Mouse (Mus musculus): Measurements from ENCODE around the gene Acot8. TPM values are rescaled to one million over a fixed set of nuclear protein-coding genes. Genes with fewer than 3 reads are reported as not detected.
A peak's percentile ranks its signal among the peaks of the same experiment; 100 is the strongest.

Acot8 gene
- polyA plus RNA-seq, 1 experiment from 2014 or later, result 17.0 TPM

DNA sequence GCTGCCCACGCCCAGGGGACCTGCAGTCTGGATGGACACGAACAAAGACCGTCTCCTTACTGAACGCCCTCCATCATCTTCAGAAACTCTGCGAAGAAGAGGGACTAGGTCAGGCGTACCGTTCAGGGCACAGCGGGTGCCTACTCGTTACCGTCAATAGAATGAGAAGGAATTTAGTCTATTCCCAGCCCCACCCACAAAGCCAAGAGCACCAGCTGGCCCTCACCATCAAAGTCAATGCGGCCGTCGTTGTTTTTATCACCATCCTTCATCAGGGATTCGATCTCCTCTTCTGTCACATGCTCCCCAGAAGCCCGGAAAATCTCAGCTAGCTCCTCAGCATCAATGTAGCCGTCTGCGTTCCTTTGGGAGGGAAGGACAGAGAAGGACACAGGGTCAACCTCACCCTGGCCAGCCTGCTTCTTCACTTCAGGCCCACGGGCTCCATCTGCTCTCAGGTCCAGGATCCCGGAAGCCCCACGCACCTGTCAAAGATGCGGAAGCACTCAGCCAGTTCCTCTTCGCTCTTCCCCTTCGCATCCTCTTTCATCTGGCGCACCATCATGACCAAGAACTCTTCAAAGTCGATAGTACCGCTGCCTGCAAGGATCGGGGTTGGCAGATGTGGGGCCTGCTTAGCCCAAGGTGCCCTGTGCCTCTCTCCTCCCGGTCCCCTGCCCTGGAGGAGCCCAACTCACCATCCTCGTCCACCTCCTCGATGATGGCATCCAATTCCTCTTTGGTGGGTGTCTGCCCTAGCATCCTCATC, 27.3 kb downstream of the Acot8 start:
- H3K9me3 ChIP-seq (replicated peaks), result no peaks in the 10 kb centered on the region
- H3K36me3 ChIP-seq (ENCODE audit: poor library complexity, severe bottlenecking), result peaks cover 9% of the 10 kb centered on the region
- H3K9ac ChIP-seq, result no peak overlapping the region
- ATAC-seq, result no peak
- H3K4me3 ChIP-seq, result no peak overlapping the region
- 83% methylated on average over 30 of the region's 30 CpGs for WGBS
- H3K27me3 ChIP-seq, result no peaks in the 10 kb centered on the region
- no peak overlapping the region for H3K4me2 ChIP-seq
- H3K4me1 ChIP-seq, result peaks cover under 1% of the 10 kb centered on the region; the same call in 1 of the 2 replicates
- H3K27ac ChIP-seq, result no peak overlapping the region

DNA sequence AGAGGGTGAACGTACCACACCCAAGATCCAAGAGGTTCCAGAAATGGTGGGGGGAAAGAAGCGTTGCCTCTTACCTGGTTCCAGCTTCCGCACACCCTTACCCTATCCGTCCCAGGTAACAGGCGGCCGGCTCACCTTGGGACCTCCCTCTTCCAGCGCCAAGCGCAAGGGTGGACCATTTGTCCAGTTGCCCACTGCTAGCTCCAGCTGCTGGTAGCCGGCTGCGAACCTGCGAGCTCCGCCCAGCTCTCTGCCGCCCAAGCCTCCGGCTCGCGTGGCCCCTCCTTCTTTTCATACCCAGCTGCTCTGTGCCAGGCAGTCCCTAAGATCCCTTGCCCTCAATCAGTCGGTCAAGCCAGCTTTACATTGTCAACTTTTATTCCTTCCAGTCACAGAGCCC, 27.9 kb downstream of the Acot8 start:
- WGBS, result 73% methylated on average over 17 of the region's 17 CpGs
- no peaks in the 10 kb centered on the region for H3K9me3 ChIP-seq (replicated peaks)
- no peak overlapping the region for H3K27ac ChIP-seq
- ATAC-seq, result no peak
- H3K4me2 ChIP-seq, result no peak overlapping the region
- H3K27me3 ChIP-seq, result no peaks in the 10 kb centered on the region
- peaks cover 7% of the 10 kb centered on the region for H3K4me1 ChIP-seq
- H3K36me3 ChIP-seq (ENCODE audit: poor library complexity, severe bottlenecking), result peaks cover 16% of the 10 kb centered on the region
- no peak overlapping the region for H3K4me3 ChIP-seq
- H3K9ac ChIP-seq, result no peak overlapping the region

GRCm38 (mm10) chr2:164776130-164776529, 28.6 kb downstream of the Acot8 start:
- no peaks in the 10 kb centered on the region for H3K27me3 ChIP-seq
- no peak overlapping the region for H3K9ac ChIP-seq
- peaks cover 22% of the 10 kb centered on the region for H3K36me3 ChIP-seq (ENCODE audit: poor library complexity, severe bottlenecking)
- WGBS, result 91% methylated on average over 6 of the region's 6 CpGs
- H3K4me3 ChIP-seq, result no peak overlapping the region
- no peaks in the 10 kb centered on the region for H3K9me3 ChIP-seq (replicated peaks)
- H3K4me1 ChIP-seq, result peaks cover 13% of the 10 kb centered on the region
- no peak for ATAC-seq
- H3K27ac ChIP-seq, result no peak overlapping the region
- no peak overlapping the region for H3K4me2 ChIP-seq

- Histone ChIP-seq H3K9me3 (replicated peaks) (no peaks in the 10 kb centered on the region), H3K27me3 (no peaks in the 10 kb centered on the region), H3K9ac (no peak overlapping the region), H3K4me3 (no peak overlapping the region), H3K36me3 (ENCODE audit: poor library complexity, severe bottlenecking) (peaks cover 24% of the 10 kb centered on the region), H3K4me2 (no peak overlapping the region), H3K4me1 (peaks cover 26% of the 10 kb centered on the region), H3K27ac (0 out of 2 replicates have a peak overlapping the region, but pooled peaks have one; percentile 10)
- ATAC-seq, result no peak
- WGBS, result 88% methylated on average over 5 of the region's 5 CpGs
Measured at GRCm38 (mm10) chr2:164773989-164774364, 30.7 kb downstream of the Acot8 start.

DNA sequence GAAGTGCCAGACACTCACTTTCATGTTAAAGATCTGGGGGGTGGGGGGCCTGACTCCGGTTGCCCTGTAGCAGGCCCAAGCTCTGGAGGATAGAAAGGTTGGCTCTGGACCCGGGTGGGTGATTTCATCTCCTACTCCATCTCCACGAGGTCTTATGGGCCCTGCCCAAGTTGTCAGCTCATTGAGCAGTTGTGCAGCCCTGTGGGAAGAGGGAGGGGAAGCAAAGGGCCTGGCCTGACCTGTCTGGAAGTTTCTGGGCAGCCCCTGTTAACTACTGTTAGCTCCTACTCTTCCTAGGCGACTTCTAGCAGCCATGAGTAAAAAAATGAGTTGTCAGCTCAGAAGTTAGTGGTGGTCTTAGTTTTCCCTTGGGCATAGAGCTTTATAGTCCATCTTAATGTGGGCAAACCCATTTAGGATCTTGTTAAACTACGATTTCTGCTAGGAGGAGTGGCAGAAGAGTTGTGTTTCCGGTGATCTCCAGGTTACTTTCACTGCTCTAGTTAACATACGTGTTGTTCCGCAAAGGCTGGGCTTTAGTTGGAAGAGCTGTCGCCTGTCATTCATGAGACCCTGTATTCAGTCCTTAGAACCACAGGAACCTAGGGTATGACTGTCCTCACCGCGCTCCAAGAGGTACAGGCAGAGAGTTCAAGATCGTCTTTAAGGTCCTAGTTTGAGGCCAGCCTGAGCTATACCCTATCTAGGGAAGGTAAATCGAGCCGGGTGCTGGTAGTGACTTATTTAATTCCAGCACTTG, 31.3 kb downstream of the Acot8 start:
- no peak overlapping the region for H3K9ac ChIP-seq
- no peaks in the 10 kb centered on the region for H3K9me3 ChIP-seq (replicated peaks)
- peaks cover 25% of the 10 kb centered on the region for H3K36me3 ChIP-seq (ENCODE audit: poor library complexity, severe bottlenecking)
- H3K4me1 ChIP-seq, result peaks cover 26% of the 10 kb centered on the region
- no peak for ATAC-seq
- H3K27me3 ChIP-seq, result no peaks in the 10 kb centered on the region
- WGBS, result 82% methylated on average over 14 of the region's 14 CpGs
- 0 out of 2 replicates have a peak overlapping the region, but pooled peaks have one; percentile 10 for H3K27ac ChIP-seq
- no peak overlapping the region for H3K4me2 ChIP-seq
- H3K4me3 ChIP-seq, result no peak overlapping the region

DNA sequence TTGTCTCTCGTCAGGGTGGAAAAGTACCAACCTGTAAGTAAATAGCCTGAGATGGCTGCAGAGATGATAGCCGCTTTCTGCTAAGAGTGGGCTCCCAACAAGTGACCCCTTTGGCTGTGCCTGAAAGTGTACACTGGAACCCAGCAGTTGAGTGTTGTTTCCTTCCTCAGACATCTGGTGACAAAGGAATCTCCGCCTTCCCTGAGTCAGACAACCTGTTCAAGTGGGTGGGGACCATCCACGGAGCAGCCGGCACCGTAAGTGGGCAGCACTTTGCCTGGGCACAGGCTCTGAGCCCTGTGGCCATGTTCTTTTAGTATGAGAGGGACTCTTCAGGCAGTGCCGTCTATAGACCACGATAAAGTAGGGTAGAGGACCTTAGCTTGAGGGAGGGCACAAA, 33.6 kb downstream of the Acot8 start:
- peak overlapping the region; percentile 84 for H3K9ac ChIP-seq
- H3K27ac ChIP-seq, result no peak overlapping the region
- H3K4me2 ChIP-seq, result peak overlapping the region; percentile 94
- peak overlapping the region; percentile 90 for H3K4me3 ChIP-seq
- H3K4me1 ChIP-seq, result peaks cover 26% of the 10 kb centered on the region
- ATAC-seq, result no peak
- no peaks in the 10 kb centered on the region for H3K27me3 ChIP-seq
- 78% methylated on average over 8 of the region's 8 CpGs for WGBS
- H3K36me3 ChIP-seq (ENCODE audit: poor library complexity, severe bottlenecking), result peaks cover 47% of the 10 kb centered on the region
- no peaks in the 10 kb centered on the region for H3K9me3 ChIP-seq (replicated peaks)

- H3K27me3 ChIP-seq, result no peaks in the 10 kb centered on the region
- no peaks in the 10 kb centered on the region for H3K9me3 ChIP-seq (replicated peaks)
- WGBS, result 4% methylated on average over 15 of the region's 15 CpGs
- peak overlapping the region; percentile 94 for H3K4me2 ChIP-seq
- peaks cover 55% of the 10 kb centered on the region for H3K36me3 ChIP-seq (ENCODE audit: poor library complexity, severe bottlenecking)
- ATAC-seq, result no peak
- no peak overlapping the region; the same call in 1 of the 2 replicates for H3K27ac ChIP-seq
- H3K4me1 ChIP-seq, result peaks cover 26% of the 10 kb centered on the region
- peak overlapping the region; percentile 90 for H3K4me3 ChIP-seq
- peak overlapping the region; percentile 84 for H3K9ac ChIP-seq
Measured at GRCm38 (mm10) chr2:164770279-164770678, 34.4 kb downstream of the Acot8 start.

GRCm38 (mm10) chr2:164769258-164770037, 35.2 kb downstream of the Acot8 start, which contains the start of gene Ube2c:
Ube2c (plus strand) TSS chr2:164769898.
- H3K9me3 ChIP-seq (replicated peaks), result no peaks in the 10 kb centered on the region
- peak within 1 kb of the TSS; percentile 84 for H3K9ac ChIP-seq
- H3K4me1 ChIP-seq, result peaks cover 26% of the 10 kb centered on the region
- WGBS, result 2% methylated on average over 53 of the region's 53 CpGs
- peak within 1 kb of the TSS; percentile 90 for H3K4me3 ChIP-seq
- H3K4me2 ChIP-seq, result peak within 1 kb of the TSS; percentile 94
- peaks cover 63% of the 10 kb centered on the region for H3K36me3 ChIP-seq (ENCODE audit: poor library complexity, severe bottlenecking)
- H3K27me3 ChIP-seq, result no peaks in the 10 kb centered on the region
- peak; percentile 100 for ATAC-seq
- H3K27ac ChIP-seq, result peak within 1 kb of the TSS; percentile 22; the same call in 1 of the 2 replicates

- ATAC-seq, result no peak
Measured at GRCm38 (mm10) chr2:164767812-164768540, 36.7 kb downstream of the Acot8 start.

DNA sequence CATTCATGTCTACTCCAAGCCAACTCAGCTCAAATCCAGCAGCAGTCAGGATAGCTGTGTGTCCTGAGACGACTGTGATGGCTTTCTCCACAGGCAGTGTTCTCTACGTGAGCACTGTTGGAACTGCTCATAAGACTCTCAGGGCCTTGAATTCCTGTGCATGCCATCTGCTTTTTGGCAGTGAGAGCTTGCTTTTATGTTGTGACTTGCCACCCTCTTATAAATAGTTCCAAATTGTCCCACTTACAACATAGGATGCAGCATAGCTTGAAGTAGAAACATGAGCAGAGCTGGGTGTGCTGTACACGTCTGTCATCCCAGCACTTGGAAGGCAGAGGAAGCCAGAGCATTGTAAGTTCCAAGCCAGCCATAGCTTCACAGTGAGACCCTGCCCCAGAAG, 38.8 kb downstream of the Acot8 start:
- Histone ChIP-seq H3K27me3 (no peaks in the 10 kb centered on the region), H3K9ac (no peak overlapping the region), H3K27ac (no peak overlapping the region), H3K4me3 (no peak overlapping the region), H3K4me1 (peaks cover 10% of the 10 kb centered on the region), H3K9me3 (replicated peaks) (no peaks in the 10 kb centered on the region), H3K4me2 (no peak overlapping the region), H3K36me3 (ENCODE audit: poor library complexity, severe bottlenecking) (peaks cover 70% of the 10 kb centered on the region)
- WGBS, result 75% methylated on average over 3 of the region's 3 CpGs
- no peak for ATAC-seq

More at GRCm38 (mm10) chr2:164767812-164768540, 36.7 kb downstream of the Acot8 start:
- peaks cover 68% of the 10 kb centered on the region for H3K36me3 ChIP-seq (ENCODE audit: poor library complexity, severe bottlenecking)
- H3K27ac ChIP-seq, result no peak overlapping the region
- WGBS, result 90% methylated on average over 15 of the region's 15 CpGs
- no peak overlapping the region for H3K9ac ChIP-seq
- H3K4me2 ChIP-seq, result no peak overlapping the region
- H3K9me3 ChIP-seq (replicated peaks), result no peaks in the 10 kb centered on the region
- peaks cover 26% of the 10 kb centered on the region for H3K4me1 ChIP-seq
- no peak overlapping the region for H3K4me3 ChIP-seq
- no peaks in the 10 kb centered on the region for H3K27me3 ChIP-seq

DNA sequence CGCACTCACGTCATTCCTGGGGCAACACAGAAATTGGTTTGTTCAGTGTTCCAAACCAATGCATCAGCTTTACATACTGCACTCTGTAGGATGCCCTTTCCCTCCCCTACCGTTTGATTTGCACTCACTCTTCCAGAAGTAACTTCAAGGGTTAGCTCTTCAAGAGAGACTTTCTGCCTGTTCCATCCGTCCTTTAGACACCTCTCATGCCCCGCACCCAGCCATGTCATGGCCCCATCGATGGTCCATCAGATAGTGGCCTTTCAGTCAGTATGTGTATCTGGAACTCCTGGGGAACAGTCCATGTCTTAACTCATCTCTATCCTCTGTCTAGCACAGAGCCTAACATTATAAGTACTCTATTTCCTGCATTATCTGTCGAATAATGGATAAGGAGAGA, 42.1 kb downstream of the Acot8 start:
- H3K4me1 ChIP-seq, result no peaks in the 10 kb centered on the region
- peaks cover 92% of the 10 kb centered on the region for H3K36me3 ChIP-seq (ENCODE audit: poor library complexity, severe bottlenecking)
- H3K4me2 ChIP-seq, result no peak overlapping the region
- no peaks in the 10 kb centered on the region for H3K9me3 ChIP-seq (replicated peaks)
- H3K27ac ChIP-seq, result no peak overlapping the region
- no peak overlapping the region for H3K9ac ChIP-seq
- no peak overlapping the region for H3K4me3 ChIP-seq
- H3K27me3 ChIP-seq, result no peaks in the 10 kb centered on the region
- ATAC-seq, result no peak
- 84% methylated on average over 7 of the region's 7 CpGs for WGBS
